Mouse (Mus musculus) gastrocnemius, postnatal 36 days (tissue): Measurements from ENCODE around the gene Map7d1. TPM values are rescaled to one million over a fixed set of nuclear protein-coding genes. Genes with fewer than 3 reads are reported as not detected.
A peak's percentile ranks its signal among the peaks of the same experiment; 100 is the strongest.

Experiments
- DNase-seq, 2 experiments: peaks; one replicate each; pipeline ENCODE4 v3.0.0; 2022
- intact Hi-C: fragments of 180-260 bp; cut with DNase I; formaldehyde crosslinking; loops from one replicate; pipeline ENCODE4 v1.15.1; 2025
- long read RNA-seq, 2 experiments: library from polyadenylated mRNA; stranded (forward); transcript quantifications; one replicate each; pipeline ENCODE4 v2.0.0; 2021
- total RNA-seq, 2 experiments: library from RNA; stranded (reverse); gene quantifications; 2 replicates each; pipeline ENCODE4 v1.2.3; 2021

Map7d1 gene
- total RNA-seq: 100 to 1,000 TPM; 165 to 207 TPM
- long read RNA-seq, experiment 1, transcript Map7d1-202 (17 exons, 3,195 nt): minor isoform, 9 of 174 reads
- long read RNA-seq, experiment 1, transcript Map7d1-203 (18 exons, 3,249 nt): major isoform, 37 of 174 reads
- long read RNA-seq, experiment 1, partial matches to known transcripts: 40 of 174 reads
- long read RNA-seq, experiment 1, other reads (novel, unspliced or antisense): 86 of 174 reads
- long read RNA-seq, experiment 2, transcript Map7d1-202 (17 exons, 3,195 nt): minor isoform, 12 of 200 reads
- long read RNA-seq, experiment 2, transcript Map7d1-203 (18 exons, 3,249 nt): major isoform, 37 of 200 reads
- long read RNA-seq, experiment 2, partial matches to known transcripts: 65 of 200 reads
- long read RNA-seq, experiment 2, other reads (novel, unspliced or antisense): 82 of 200 reads

DNA sequence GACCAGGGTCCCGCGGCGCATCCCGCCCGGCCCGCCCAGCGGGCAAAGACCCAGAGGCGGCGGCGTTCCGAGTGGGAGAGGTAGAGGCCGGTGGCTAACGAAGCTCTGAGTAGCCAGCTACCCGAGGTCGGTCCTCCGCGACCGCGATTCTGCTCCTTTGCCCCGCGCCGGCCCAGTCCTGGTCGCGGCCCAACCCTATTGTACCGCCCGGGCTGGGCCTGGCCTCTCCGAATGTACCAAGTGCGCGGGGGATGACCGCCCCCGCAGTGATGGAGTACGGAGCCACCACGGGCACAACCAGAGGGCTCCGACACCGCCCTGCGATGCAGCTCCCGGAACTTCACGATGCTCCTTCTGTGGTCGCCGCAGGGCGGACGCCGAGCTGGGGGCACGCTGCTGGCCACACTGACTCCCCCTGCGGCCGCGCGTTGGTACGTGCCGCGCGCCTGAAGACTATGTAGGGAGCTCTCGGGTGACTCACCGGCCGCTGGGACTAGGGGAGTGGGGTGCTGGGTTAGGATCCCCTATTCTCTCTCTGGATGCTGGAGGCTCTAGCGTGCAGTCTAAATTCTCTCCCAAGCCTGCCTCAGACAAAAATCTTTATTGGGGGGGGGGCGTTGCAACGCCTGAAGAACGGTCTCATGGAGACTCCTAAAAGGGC lies at the start of gene Map7d1:
Map7d1 (minus strand) TSS at position 213 of the 661 bp plus-strand sequence.
- intact Hi-C loops: loop anchor here (2.0 kb wide), 1 partner anchor 17 kb away; no protein-coding TSS in a partner anchor
- peak; percentile 87 to 92 for DNase-seq

DNA sequence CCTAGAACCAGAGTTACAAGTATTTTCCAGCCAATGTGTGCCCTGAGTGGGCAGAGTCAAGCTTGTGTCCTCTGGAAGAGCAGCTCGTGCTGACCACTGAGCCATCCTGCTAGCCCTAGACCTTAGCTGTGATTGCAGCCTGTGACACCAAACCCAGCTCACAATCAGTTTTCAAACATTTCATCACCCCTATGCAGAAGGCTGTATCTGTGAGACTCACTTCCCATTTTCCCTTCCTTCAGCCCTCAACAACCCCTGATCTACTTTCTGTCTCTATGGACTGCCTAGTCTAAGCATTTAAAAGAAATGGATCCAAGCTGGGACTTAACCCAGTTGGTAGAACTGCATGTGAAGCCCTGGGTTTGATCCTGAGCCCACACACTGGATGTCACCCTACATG lies 49.3 kb upstream of the Map7d1 start:
- intact Hi-C loops: loop anchor here (5.0 kb wide), 1 partner anchor 123 kb away; no protein-coding TSS in a partner anchor
- DNase-seq: no peak

DNA sequence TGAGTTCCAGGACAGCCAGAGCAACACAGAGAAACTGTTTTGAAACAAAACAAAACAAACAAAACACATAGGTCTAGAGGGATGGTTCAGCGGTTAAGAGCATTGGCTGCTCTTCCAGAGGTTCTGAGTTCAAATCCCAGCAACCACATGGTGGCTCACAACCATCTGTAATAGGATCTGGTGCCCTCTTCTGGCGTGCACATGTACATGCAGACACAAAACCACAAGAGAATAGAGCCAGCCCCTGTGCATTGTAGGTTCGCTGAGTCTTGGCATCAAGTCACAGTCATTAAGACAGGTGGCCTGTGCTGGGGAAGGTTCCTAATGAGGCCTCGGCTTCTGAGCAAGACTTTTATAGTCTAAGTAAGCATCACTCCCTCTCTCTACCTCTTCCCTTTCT lies 47.7 kb upstream of the Map7d1 start:
- DNase-seq: no peak
- intact Hi-C loops: no loop called here

DNA sequence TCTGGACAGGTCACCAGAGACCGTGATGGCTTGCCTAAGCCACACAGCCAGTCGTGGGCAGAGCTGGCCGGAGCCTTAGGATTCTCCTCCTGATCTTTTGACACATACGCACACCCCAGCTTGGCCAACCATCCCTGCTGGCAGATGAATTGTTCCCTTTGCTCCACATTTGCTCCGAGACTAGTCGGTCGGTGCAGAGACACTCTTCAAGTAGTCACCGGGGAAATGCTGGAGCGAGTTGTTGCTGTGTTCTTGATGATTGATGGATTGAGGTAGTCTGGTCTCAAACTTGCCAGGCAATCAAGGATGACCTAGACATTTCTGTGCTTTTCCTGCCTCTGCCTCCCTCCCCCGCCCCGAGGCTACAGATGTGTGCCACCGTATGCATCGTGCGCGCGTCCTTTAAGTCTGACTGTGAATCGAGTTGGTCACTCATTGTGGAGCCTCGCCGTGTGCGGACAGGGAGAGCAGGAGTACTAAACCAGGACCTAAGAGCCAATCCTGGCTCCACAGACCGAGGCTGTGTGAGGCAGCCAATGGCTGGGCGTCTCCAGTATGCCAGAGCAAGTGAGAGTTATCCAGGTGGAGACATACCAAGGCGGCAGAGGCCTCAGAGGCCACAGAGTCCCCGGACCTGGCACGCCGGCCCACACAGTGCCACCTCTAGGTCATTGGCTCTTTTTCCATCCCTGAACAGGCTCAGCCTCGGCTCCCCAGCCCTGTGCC lies 45.6 kb upstream of the Map7d1 start:
- intact Hi-C loops: no loop called here
- no peak for DNase-seq

DNA sequence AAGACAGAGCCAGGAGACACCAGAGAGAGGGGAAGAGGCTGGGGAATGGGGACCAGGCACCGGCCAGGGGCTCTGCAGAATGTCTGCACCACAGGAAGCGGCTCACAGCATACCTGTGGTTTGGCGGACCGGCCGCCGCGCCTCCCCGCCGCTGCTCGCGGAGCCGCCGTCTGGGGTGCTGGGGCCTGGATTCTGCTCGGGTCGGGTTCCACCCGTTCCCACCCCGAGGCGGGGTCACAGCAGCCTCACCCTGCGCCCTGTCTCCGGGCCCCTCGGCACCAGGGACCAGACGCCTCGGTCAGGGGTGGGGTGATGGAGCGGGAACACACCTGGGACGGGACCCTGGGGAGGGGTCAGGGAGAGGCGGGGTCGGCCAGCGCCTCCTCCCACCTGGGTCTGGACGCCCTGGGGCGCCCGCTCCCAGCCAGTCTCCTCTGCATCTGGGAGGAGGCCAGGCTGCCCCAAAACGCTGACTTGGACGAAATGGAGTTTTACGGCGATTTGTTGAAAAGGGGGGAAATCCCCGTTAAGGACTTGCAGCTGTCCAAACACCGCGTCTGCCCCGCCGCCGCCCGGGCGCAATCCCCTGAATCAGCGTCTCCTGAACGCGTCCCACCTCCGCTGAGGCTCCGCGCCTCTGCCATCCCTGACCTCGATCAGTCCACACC lies 44.9 kb upstream of the Map7d1 start:
- intact Hi-C loops: no loop called here
- DNase-seq: no peak

DNA sequence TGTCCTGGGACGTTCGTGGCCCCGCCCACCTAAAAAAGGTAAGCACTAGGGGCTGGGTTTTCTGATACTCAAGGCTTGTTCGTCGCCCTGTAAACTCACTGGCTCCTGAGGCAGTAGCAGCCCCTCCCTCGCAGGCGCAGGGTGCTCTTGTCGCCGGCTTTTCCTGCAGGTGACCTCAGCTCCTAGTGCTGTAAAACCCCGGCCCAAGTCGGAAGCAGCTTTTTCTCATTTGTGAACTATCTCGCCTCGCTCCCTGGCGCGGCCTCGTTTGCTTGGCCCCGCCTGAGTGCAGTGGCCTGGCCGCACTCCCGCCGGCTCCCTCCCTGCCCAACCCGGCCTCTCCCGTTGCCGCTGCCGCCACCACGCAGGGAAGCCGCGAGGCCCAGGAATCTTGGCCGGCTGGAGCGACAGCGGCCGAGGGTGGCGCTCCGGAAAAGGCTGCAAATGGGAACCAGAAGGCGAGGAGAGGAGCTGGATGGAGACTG lies 40.5 kb upstream of the Map7d1 start:
- intact Hi-C loops: no loop called here
- peak; percentile 69 to 77 for DNase-seq

DNA sequence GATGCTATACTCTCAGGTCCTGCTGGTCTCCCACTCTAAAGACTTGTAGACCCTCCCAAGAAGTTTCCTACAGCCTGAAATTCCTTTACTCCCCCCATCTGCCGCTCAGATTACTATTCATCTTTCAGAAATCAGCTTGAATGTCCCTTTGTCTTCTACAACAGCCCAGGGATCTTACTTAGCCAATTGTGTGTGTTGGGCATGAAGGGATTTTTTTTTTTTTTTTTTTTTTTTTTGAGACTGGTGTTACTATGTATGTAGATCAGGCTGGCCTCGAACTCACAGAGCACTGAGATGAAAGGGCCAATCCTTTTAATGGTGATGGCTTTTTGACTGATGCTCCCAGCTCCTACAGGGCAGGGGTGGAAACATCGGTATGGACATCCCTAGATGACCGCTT lies 39.8 kb upstream of the Map7d1 start:
- intact Hi-C loops: no loop called here
- DNase-seq: no peak

DNA sequence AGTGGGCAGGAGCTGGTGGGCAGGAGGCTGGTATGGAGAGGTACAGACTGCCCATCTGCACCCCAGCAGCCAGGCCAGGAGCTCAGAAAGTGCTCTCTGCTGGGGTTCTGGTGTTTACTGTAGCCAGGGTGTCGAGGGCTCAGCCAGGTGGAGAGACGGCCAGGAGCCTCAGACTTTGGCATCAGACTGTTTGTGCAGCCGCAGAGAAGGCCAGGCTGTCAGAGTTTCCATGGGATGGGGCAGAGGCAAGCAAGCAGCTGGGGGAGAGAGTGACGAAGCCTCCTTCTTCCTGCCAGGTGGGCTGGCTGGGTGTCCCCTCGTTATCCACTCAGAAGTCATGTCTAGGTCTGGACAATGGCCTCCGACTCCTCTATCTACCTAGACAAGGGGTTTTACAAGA lies 39.0 kb upstream of the Map7d1 start:
- intact Hi-C loops: no loop called here
- no peak for DNase-seq

DNA sequence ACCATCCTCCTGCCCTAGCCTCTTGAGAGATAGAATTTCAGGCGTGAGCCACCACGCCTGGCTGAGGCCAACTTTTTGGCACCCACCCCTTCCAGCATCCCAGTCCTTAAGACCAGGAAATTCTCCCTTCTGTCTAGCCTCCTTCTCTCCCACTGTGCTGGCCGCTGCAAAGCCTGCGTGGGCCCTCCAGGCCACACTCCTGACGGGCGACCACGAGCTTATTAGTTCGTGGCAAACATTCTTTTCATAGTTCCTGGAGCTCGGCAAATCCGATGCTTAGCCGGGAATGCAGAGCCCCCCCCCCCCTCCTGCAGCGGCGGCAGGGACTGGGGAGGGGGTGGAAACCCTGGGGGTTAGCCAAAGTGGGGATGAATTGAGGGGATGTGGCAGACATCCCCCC lies 35.1 kb upstream of the Map7d1 start:
- DNase-seq: no peak
- intact Hi-C loops: no loop called here

DNA sequence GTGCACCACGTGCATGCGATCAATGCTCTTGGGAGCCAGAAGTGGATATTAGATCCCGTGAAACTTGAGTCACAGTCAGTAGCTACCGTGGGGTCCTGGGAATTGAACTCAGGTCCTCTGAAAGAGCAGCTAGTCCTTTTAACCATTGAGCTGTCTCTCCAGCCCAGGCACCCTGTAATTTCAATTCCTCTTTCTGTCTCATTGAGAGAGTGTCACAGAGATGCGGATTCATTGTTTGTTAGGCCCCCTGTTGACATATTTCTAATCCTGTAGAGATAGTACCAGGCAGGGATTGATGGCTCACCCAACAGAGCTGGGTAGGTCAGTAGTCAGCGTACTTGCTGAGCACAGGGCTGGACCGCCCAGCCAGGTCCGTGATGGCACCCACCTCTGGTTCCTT lies 34.2 kb upstream of the Map7d1 start:
- intact Hi-C loops: no loop called here
- no peak for DNase-seq

DNA sequence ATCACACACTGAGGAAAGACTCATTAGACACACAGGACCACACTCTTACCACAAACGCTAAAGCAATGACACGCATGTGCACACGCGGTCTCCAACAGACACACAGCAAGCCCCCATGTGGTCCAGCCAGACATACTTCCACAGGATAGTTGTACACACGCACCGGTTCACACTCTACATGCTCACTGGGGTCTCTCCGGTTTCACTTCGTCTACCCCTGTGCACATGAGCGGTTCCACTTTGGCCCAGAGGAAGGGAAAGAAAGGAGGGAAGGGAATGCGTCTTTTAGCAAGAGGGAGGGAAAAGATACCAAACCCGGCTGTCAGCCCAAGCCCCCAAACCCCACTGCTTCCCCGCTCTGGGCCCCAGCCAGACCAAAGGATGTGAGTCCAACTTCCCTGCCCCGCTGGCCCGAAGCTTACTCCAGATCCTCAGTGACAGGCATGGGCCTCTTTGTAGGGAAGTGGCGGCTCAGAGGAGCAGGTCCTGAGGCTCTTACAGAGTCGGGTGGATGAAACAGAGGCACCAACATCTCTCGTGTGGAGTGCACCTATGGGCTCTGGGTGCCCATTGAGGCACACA lies 32.0 kb upstream of the Map7d1 start:
- intact Hi-C loops: no loop called here
- no peak for DNase-seq

DNA sequence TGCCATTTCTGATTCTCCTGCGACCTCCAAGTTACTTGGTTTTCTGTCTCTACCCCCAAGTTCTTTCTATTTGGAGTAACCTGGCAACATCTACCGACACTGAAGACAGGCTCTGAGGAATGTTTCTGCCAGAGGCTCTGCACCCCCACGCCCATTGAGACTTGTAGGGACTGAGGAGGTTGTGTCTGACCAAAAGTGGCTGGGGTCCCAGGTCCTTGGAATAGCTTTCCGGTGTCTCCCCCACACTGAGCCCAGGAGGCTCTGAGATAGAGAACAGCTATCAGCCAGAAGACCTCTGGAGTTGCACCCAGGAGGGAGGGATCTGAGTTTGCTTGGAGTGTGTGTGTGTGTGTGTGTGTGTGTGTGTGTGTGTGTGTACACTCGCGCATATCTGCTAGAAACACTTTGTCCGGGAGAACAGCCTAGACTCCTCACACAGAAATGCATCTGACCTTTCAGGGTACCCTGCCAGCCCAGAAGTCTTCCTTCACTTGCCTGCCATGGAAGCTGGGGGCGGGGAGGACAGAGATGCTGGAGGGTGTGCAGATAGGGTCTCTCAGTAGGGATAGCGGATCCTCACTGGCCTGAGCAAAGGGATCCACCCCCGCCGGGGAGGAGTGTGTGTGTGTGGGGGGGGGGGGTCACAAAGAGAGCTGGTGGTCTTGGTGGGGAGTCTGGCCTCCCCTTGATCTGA lies 31.3 kb upstream of the Map7d1 start:
- intact Hi-C loops: no loop called here
- DNase-seq: no peak

DNA sequence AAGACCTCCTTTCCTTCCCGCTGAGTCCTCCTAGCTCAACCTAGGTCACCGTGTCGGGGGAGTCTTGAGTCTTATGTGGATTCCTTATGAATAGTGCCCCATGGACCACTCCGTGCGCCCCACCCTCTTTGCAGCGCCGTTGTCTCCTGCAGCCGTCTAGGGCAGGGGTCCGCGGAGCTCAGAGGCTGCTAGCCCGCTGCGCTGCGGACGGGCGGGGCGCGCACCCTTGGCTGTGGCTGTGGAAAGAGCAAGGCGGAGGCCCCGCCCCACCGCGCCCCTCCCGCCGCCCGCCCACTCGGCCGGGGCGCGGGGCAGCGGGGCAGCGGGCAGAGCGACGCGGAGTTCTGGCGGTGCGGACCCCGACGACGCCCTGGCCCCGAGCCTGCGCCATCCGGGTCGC lies 30.3 kb upstream of the Map7d1 start, which contains the start of gene Col8a2:
Col8a2 (plus strand) TSS at position 302 of the 400 bp plus-strand sequence.
- intact Hi-C loops: no loop called here
- DNase-seq: no peak

DNA sequence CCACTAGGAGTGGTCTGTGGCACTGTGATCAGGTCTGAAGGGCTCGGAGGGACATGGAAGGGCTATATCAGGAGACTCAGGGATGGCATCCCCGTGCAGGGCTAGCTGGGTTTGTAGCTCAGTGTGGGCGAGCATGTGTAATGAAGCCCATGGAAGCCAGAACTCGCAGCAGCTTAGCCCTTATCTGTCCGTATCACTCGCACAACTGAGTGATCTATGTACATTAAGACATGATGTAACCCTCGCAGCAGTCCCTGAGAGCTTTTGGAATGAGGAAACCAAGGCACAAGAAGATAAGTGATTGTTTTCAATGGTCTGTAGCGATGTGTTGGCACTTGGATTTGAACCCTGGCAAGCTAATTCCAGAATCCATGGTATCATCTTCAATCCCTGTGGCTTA lies 27.4 kb upstream of the Map7d1 start:
- intact Hi-C loops: no loop called here
- DNase-seq: no peak

DNA sequence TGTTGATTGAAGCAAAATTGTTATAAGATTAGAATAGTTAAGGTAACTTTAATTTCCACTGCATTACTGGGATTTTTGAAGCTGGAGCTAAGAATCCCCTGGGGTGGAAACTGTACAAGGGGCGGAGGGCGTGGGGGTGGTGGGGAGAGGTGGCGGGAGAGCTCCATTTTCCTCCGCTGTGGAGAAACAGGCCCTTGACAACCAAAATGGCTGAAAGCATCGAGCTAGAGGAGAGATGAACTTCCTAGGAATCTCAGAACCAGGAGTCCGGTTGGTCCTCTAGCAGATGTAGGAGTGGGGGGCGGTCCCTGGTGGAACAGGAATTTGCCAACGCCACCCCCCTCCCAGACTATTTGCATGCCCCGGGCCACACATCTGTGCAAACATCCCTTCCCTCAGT lies 25.6 kb upstream of the Map7d1 start:
- no peak for DNase-seq
- intact Hi-C loops: no loop called here

DNA sequence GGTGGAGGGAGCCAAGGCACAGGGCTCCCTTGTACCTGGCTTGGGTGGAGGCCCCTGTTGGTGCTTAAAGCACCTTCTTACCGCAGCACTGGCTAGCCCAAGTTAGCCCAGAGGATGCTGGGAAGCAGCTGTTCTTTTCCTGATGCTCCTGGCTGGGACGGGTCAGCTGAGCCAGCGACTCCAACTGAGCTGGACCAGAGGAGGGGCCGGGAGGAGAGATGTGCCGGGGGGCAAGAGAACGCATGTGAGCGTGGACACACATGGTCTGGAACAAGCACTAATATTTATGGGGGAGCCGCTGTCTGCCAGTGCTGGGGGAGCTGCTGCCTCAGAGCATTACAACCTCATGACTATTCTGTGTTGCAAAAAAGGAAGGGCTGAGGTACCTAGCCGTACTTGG lies 22.8 kb upstream of the Map7d1 start:
- no peak for DNase-seq
- intact Hi-C loops: loop anchor here (1.0 kb wide), 1 partner anchor 29 kb away; no protein-coding TSS in a partner anchor

DNA sequence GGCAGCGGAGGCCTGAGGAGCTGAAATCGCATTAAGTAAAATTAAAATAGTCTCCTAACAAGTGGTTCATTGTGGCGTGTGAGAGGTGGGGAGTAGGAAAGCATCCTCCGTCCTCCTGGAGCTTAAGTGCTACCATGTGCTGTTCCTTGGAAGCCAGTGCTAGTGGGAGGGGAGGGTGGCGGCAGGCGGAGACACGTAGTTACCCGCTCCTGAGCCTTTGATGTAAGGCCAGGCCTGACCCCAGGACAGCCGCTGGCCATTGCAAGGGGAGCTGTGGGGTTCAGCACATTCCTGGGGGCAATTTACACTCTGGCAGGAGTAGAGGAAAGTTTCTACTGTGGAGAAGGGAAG lies 22.4 kb upstream of the Map7d1 start:
- intact Hi-C loops: loop anchor here (1.0 kb wide), 1 partner anchor 30 kb away; no protein-coding TSS in a partner anchor
- DNase-seq: no peak

DNA sequence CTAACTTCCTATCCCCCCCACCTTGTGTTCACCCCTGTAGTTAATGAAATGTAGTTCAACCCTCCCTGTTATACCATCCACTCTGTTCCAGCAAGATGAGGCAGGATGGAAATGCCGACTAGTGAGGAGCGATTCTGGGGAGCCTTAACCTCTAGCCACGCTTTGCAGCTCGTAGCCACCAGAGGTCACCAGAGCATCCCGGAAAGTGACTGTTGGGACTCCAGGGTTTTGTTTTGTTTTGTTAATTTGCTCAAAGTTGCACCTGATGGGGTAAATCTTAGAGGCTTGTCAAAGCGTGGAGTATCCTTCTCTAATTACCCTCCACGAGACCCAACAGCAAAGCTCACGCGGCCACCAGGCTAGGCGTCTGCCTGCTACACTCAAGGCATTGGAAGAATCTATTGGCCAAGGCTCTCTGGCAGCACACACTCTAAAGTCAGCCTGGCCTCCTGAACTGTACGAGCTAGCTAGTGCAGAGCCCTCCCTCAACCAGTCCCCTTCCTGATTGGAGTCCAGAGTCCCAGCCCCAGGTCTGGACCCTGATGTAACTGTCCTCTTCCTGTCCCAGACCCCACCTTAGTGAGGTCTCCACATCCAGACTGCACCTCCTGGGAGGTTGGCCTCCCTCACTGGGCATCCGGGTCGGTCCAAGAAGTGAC lies 21.9 kb upstream of the Map7d1 start:
- intact Hi-C loops: loop anchor here (1.0 kb wide), 1 partner anchor 30 kb away; no protein-coding TSS in a partner anchor
- DNase-seq: peak; percentile 48 to 51

DNA sequence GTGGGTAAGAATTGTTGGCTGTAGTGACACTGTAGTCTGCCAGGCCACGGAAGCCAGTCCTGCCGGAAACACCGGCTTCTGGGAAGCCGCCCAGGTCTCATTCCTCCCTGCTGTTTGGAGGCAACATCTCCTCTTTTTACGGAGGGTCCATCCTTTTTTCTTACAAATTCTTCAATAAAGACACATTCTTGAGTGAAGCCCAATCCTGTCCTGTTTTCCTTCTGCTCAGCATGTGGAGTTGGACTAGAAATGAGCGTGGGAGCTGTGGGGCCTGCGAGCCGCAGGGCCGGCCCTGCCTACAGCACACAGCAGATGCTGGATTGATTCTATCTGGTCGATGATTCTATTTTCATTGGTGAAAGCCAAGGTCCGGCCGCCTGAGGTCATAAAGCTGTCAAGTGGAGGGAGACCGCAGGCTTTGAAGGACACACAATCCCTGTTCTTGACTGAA lies 19.6 kb upstream of the Map7d1 start:
- intact Hi-C loops: no loop called here
- no peak for DNase-seq
